Mouse (Mus musculus): ENCODE data around the gene Ces2f. TPM values are rescaled to one million over a fixed set of nuclear protein-coding genes. Genes with fewer than 3 reads are reported as not detected.

Ces2f gene
- polyA plus RNA-seq, 1 experiment, result not detected

- Histone ChIP-seq H3K27me3 (ENCODE audit: control insufficient read depth, insufficient read depth, low read length) (no peaks in the 10 kb centered on the region), H3K4me1 (ENCODE audit: control insufficient read depth, insufficient read depth, low read length) (no peaks in the 10 kb centered on the region), H3K4me3 (replicated peaks; ENCODE audit: insufficient read depth, low read depth, low read length) (no peak within 1 kb of the TSS), H3K27ac (ENCODE audit: insufficient read depth, low read length) (no peak within 1 kb of the TSS)
- TF ChIP-seq POLR2A (IDR thresholded peaks at IDR 0.05; ENCODE audit: borderline replicate concordance, insufficient read depth, low read length) (no peak), CTCF (IDR thresholded peaks at IDR 0.05; ENCODE audit: borderline replicate concordance, insufficient read depth, low read depth, low read length) (no peak)
- WGBS, result 75% methylated on average over 7 of the region's 7 CpGs
- no peak for DNase-seq
These were observed 53.4 kb downstream of the Ces2f start, which contains the start of gene Ces2h for GRCm38 (mm10) chr8:105000586-105000985. Gene Ces2h, plus strand, starts transcription at chr8:105000853.

Other genes starting within 250 kb of the Ces2f start
- not detected in 2 replicates for gene Ces2a, start 213.4 kb upstream of the Ces2f start, polyA plus RNA-seq (2012; rRNA removed)
- gene Ces2b, start 115.8 kb upstream of the Ces2f start, polyA plus RNA-seq (2012; rRNA removed), result 0.06 TPM in 1 of 2 replicates, not detected in the other
- gene Ces2c, start 100.3 kb upstream of the Ces2f start, polyA plus RNA-seq (2012; rRNA removed), result not detected in 2 replicates
- 0.08 TPM in 2 replicates for gene Ces2e, start 21.1 kb upstream of the Ces2f start, polyA plus RNA-seq (2012; rRNA removed)
- gene Ces2g, start 14.4 kb downstream of the Ces2f start, polyA plus RNA-seq (2012; rRNA removed), result 0.10 TPM in 2 replicates
- gene Ces2h, start 53.5 kb downstream of the Ces2f start, polyA plus RNA-seq (2012; rRNA removed), result not detected in 2 replicates
- not detected in 2 replicates for gene Ces3a, start 101.2 kb downstream of the Ces2f start, polyA plus RNA-seq (2012; rRNA removed)
- gene Ces3b, start 136.4 kb downstream of the Ces2f start, polyA plus RNA-seq (2012; rRNA removed), result not detected in 2 replicates
- gene Ces4a, start 184.4 kb downstream of the Ces2f start, polyA plus RNA-seq (2012; rRNA removed), result 0.07 TPM in 1 of 2 replicates, not detected in the other
- gene Cbfb, start 223.3 kb downstream of the Ces2f start, polyA plus RNA-seq (2012; rRNA removed), result 14.5 and 15.1 TPM in 2 replicates

Measured in cerebellum, adult 2 months (tissue).